Mouse (Mus musculus): ENCODE measurements around the gene Iqgap2. TPM values are rescaled to one million over a fixed set of nuclear protein-coding genes. Genes with fewer than 3 reads are reported as not detected.

Iqgap2 gene
- polyA plus RNA-seq, 2 experiments: 10.5 to 12.7 TPM

DNA sequence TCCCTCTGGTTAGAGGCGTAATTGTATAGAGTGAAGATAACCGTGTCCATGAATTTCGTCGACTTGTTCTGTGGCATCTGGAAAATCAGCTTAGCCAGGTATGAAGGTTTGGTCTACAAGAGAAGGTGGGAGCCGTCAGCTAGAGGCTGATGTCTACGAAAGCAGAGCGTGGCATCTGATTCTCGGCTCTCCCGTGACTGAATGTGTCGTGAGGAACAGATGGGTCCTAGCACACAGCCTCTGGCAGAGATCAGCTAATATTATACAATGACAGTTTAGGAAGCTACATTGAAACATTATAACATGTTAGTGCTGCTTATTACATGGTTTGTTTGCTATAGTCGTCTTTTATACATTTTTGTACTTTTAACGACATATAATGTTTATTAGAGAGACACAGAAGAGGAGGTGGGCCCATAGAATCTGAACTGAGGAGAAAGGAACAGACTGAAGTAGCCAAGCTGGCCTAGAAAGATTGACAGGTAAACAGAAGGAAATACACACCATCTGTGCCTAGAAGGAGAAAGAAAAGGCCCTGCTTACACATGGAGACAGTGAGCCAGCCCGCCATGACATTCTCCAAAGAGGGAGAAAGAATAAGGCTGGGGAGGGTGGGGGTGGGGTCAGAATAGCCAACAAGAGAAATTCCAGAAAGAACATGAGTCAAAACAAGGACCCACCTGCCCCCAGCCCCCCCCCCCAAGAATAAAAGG is 225.9 kb downstream of the Iqgap2 start:
- Histone ChIP-seq H3K9me3 (ENCODE audit: control insufficient read depth, low read length) (no peaks in the 10 kb centered on the region), H3K4me2 (replicated peaks; ENCODE audit: low read depth, low read length, severe bottlenecking) (no peak overlapping the region), H3K27me3 (ENCODE audit: control insufficient read depth, insufficient read depth, low read length) (no peaks in the 10 kb centered on the region), H3K27ac (replicated peaks; ENCODE audit: low read depth, low read length) (no peak overlapping the region), H3K4me3 (replicated peaks; ENCODE audit: low read length) (no peak overlapping the region), H3K9ac (ENCODE audit: low read depth, low read length, severe bottlenecking) (no peak overlapping the region), H3K36me3 (ENCODE audit: control insufficient read depth, insufficient read depth, low read length) (peaks cover 25% of the 10 kb centered on the region), H3K4me1 (ENCODE audit: control insufficient read depth, insufficient read depth, low read length) (no peaks in the 10 kb centered on the region)
- DNase-seq (ENCODE audit: low spot score) (no peak), ATAC-seq (ENCODE audit: low FRiP score, low read depth) (no peak)
- TF ChIP-seq POLR2A (IDR thresholded peaks at IDR 0.05; ENCODE audit: borderline replicate concordance, extremely low read depth, insufficient read depth, insufficient read length): no peak
- 84% methylated on average over 13 of the region's 13 CpGs for WGBS

DNA sequence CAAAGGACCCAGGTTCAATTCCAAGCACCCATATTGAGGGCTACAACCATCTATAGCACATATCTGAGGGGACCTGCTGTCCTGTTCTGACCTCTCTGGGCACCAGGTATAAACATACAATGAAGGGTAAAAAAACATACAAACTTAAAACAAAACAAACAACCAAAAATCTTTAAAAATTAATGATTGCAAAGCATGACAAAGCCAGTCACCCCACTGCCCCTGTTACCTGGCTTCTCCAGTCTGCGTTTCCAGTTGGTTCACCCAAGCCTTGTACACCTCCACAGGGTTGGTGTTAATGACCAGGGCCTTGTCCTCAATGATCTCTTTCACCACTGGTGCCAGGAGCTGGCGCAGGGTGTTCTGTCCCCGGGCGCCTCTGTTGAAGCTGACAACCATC is 227.9 kb downstream of the Iqgap2 start:
- WGBS: 91% methylated on average over 4 of the region's 4 CpGs
- Histone ChIP-seq H3K36me3 (ENCODE audit: control insufficient read depth, insufficient read depth, low read length) (peaks cover 28% of the 10 kb centered on the region), H3K9me3 (ENCODE audit: control insufficient read depth, low read length) (no peaks in the 10 kb centered on the region), H3K9ac (ENCODE audit: low read depth, low read length, severe bottlenecking) (no peak overlapping the region), H3K27me3 (ENCODE audit: control insufficient read depth, insufficient read depth, low read length) (no peaks in the 10 kb centered on the region), H3K4me2 (replicated peaks; ENCODE audit: low read depth, low read length, severe bottlenecking) (no peak overlapping the region), H3K27ac (replicated peaks; ENCODE audit: low read depth, low read length) (no peak overlapping the region), H3K4me1 (ENCODE audit: control insufficient read depth, insufficient read depth, low read length) (no peaks in the 10 kb centered on the region), H3K4me3 (replicated peaks; ENCODE audit: low read length) (no peak overlapping the region)
- no peak for TF ChIP-seq POLR2A (IDR thresholded peaks at IDR 0.05; ENCODE audit: borderline replicate concordance, extremely low read depth, insufficient read depth, insufficient read length)
- DNase-seq (ENCODE audit: low spot score) (no peak), ATAC-seq (ENCODE audit: low FRiP score, low read depth) (no peak)

DNA sequence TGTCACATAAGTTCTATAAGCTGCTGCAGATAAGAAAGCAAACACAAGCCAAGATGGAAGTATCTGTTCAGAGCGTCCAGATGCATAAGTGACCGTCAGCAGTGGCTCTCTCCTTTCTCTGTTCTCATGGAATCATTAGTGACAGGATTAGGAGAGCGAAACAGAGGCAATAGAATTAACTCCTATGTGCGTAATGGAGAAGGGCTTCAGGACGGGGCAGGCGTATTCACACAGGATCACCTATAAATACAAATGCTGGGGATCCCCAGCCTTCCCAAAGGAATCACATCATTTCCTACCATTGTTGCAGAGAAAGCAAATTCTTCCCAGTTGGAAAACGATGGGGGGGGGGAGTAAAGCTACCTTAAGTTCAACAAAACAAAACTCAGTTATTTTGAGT is 232.3 kb downstream of the Iqgap2 start:
- H3K4me2 ChIP-seq (replicated peaks; ENCODE audit: low read depth, low read length, severe bottlenecking): no peak overlapping the region
- no peaks in the 10 kb centered on the region for H3K27me3 ChIP-seq (ENCODE audit: control insufficient read depth, insufficient read depth, low read length)
- ATAC-seq (ENCODE audit: low FRiP score, low read depth) (no peak), DNase-seq (ENCODE audit: low spot score) (no peak)
- H3K4me3 ChIP-seq (replicated peaks; ENCODE audit: low read length): no peak overlapping the region
- H3K27ac ChIP-seq (replicated peaks; ENCODE audit: low read depth, low read length): no peak overlapping the region
- no peak for TF ChIP-seq POLR2A (IDR thresholded peaks at IDR 0.05; ENCODE audit: borderline replicate concordance, extremely low read depth, insufficient read depth, insufficient read length)
- H3K9ac ChIP-seq (ENCODE audit: low read depth, low read length, severe bottlenecking): no peak overlapping the region
- no peaks in the 10 kb centered on the region for H3K9me3 ChIP-seq (ENCODE audit: control insufficient read depth, low read length)
- 87% methylated on average over 7 of the region's 7 CpGs for WGBS
- H3K4me1 ChIP-seq (ENCODE audit: control insufficient read depth, insufficient read depth, low read length): no peaks in the 10 kb centered on the region
- H3K36me3 ChIP-seq (ENCODE audit: control insufficient read depth, insufficient read depth, low read length): peaks cover 17% of the 10 kb centered on the region; the same call in 1 of the 2 replicates

DNA sequence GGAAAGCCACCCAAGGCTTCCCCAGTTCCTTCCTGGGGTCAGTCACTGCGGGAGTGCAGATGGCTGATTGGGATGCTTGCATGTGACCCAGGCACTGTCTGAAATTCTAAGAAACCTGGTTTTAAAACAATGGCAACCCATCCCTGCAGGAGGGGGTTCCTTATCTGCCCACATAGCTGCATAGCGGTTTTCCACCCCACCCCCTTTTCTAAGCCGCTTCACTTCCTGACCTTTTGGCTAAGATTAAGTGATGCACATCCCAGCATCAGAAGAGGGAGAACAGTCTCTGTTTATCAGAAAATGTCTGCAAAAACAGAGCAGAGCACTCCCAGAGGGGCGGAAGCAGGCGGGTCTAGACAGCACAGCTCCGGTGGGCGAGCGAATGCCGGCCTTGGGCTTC is 234.6 kb downstream of the Iqgap2 start:
- TF ChIP-seq POLR2A (IDR thresholded peaks at IDR 0.05; ENCODE audit: borderline replicate concordance, extremely low read depth, insufficient read depth, insufficient read length): no peak
- DNase-seq (ENCODE audit: low spot score): no peak
- peaks cover 10% of the 10 kb centered on the region; the same call in 1 of the 2 replicates for H3K36me3 ChIP-seq (ENCODE audit: control insufficient read depth, insufficient read depth, low read length)
- H3K9me3 ChIP-seq (ENCODE audit: control insufficient read depth, low read length): no peaks in the 10 kb centered on the region
- no peak overlapping the region for H3K27ac ChIP-seq (replicated peaks; ENCODE audit: low read depth, low read length)
- 81% methylated on average over 9 of the region's 9 CpGs for WGBS
- ATAC-seq (ENCODE audit: low FRiP score, low read depth): no peak
- H3K4me1 ChIP-seq (ENCODE audit: control insufficient read depth, insufficient read depth, low read length): no peaks in the 10 kb centered on the region
- no peak overlapping the region for H3K9ac ChIP-seq (ENCODE audit: low read depth, low read length, severe bottlenecking)
- H3K4me3 ChIP-seq (replicated peaks; ENCODE audit: low read length): no peak overlapping the region
- H3K4me2 ChIP-seq (replicated peaks; ENCODE audit: low read depth, low read length, severe bottlenecking): no peak overlapping the region
- no peaks in the 10 kb centered on the region for H3K27me3 ChIP-seq (ENCODE audit: control insufficient read depth, insufficient read depth, low read length)

DNA sequence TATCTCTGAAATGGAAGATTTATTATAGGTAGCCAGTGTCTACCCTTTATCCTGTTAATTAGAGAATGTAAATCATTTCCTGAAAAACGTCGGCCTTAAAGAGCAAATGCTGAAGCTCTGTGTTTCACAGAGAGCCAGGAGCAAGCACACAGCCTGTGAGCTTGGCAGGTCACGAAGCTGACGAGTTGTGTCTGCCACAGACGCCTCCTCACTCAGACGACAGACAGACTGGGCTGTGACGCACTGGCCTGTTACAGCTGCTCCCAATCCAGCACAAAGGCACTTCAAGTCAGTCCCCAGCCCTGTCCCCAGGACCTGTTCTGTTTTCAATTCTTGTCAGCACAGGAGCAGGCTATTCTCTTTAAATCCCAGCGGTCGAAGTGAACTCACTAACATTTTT is 236.4 kb downstream of the Iqgap2 start:
- Histone ChIP-seq H3K9me3 (ENCODE audit: control insufficient read depth, low read length) (no peaks in the 10 kb centered on the region), H3K4me1 (ENCODE audit: control insufficient read depth, insufficient read depth, low read length) (no peaks in the 10 kb centered on the region), H3K27me3 (ENCODE audit: control insufficient read depth, insufficient read depth, low read length) (no peaks in the 10 kb centered on the region), H3K4me3 (replicated peaks; ENCODE audit: low read length) (no peak overlapping the region), H3K4me2 (replicated peaks; ENCODE audit: low read depth, low read length, severe bottlenecking) (no peak overlapping the region), H3K36me3 (ENCODE audit: control insufficient read depth, insufficient read depth, low read length) (peaks cover 5% of the 10 kb centered on the region; the same call in 1 of the 2 replicates), H3K27ac (replicated peaks; ENCODE audit: low read depth, low read length) (no peak overlapping the region), H3K9ac (ENCODE audit: low read depth, low read length, severe bottlenecking) (no peak overlapping the region)
- ATAC-seq (ENCODE audit: low FRiP score, low read depth) (0 out of 2 replicates have a peak, but pooled peaks have one; percentile 23), DNase-seq (ENCODE audit: low spot score) (no peak)
- TF ChIP-seq POLR2A (IDR thresholded peaks at IDR 0.05; ENCODE audit: borderline replicate concordance, extremely low read depth, insufficient read depth, insufficient read length): no peak
- 15% methylated on average over 9 of the region's 9 CpGs for WGBS
